Mouse (Mus musculus): ENCODE measurements around the gene Fam234b.

GRCm38 (mm10) chr6:135177271-135177670, 20.5 kb upstream of the Fam234b start:
- TF ChIP-seq CTCF (IDR thresholded peaks at IDR 0.05; ENCODE audit: extremely low read depth, insufficient read length, insufficient replicate concordance, low read depth, low read length) (no peak), POLR2A (IDR thresholded peaks at IDR 0.05; ENCODE audit: low read depth, low read length) (no peak)

All from small intestine, adult 2 months (tissue).